Mouse (Mus musculus): ENCODE data around the gene Tspan9. TPM values are rescaled to one million over a fixed set of nuclear protein-coding genes. Genes with fewer than 3 reads are reported as not detected.

Tspan9 gene
- polyA plus RNA-seq (2012; rRNA removed) (151 and 192 TPM in 2 replicates), polyA plus RNA-seq (2014; fragmentation: Nextera tagmentation; extraction: Ambion mirVana) (134 and 141 TPM in 2 replicates)

- peak; percentile 91 for ATAC-seq (ENCODE audit: low FRiP score, low read depth)
- Histone ChIP-seq H3K9me3 (ENCODE audit: control insufficient read depth, low read length) (no peaks in the 10 kb centered on the region), H3K4me2 (replicated peaks; ENCODE audit: low read depth, low read length, severe bottlenecking) (peak within 1 kb of the TSS; percentile 86), H3K27me3 (ENCODE audit: control insufficient read depth, insufficient read depth, low read length) (no peaks in the 10 kb centered on the region), H3K4me1 (ENCODE audit: control insufficient read depth, insufficient read depth, low read length) (peaks cover 9% of the 10 kb centered on the region), H3K27ac (replicated peaks; ENCODE audit: low read depth, low read length) (peak within 1 kb of the TSS; percentile 82), H3K9ac (ENCODE audit: low read depth, low read length, severe bottlenecking) (peak within 1 kb of the TSS; percentile 86), H3K36me3 (ENCODE audit: control insufficient read depth, insufficient read depth, low read length) (no peaks in the 10 kb centered on the region), H3K4me3 (replicated peaks; ENCODE audit: low read length) (peak within 1 kb of the TSS; percentile 81)
- 0 out of 2 replicates have a peak, but pooled peaks have one; percentile 19 for TF ChIP-seq POLR2A (IDR thresholded peaks at IDR 0.05; ENCODE audit: borderline replicate concordance, extremely low read depth, insufficient read depth, insufficient read length)
- DNase-seq (ENCODE audit: low spot score): peak; percentile 59
- 1% methylated on average over 27 of the region's 56 CpGs for whole genome bisulfite sequencing
These were observed at the start of gene Tspan9 for GRCm38 (mm10) chr6:128143390-128144020. Tspan9 (minus strand) TSS chr6:128143594.

GRCm38 (mm10) chr6:128183521-128183920 lies 40.1 kb upstream of the Tspan9 start:
- no peaks in the 10 kb centered on the region for H3K36me3 ChIP-seq (ENCODE audit: control insufficient read depth, insufficient read depth, low read length)

DNA sequence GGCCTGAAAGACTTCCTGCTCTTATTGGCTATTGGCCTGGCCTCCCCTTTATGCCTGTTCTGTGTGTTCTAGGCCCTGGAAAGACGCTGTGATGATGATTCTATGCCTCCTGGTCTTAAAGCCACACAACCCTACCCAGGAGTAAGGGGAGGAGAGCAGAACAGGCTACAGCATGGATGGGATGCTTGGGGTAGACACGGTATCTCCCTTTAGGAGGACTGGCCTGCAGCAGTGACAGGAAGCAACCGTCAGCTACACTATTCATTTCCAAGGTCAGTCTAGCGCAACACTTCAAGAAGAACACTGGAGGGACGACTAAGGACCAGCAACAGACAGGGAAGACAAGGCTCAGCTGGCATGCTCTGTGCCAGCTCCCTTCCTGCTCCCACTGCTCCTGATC lies 37.8 kb upstream of the Tspan9 start:
- DNase-seq (ENCODE audit: low spot score) (no peak), ATAC-seq (ENCODE audit: low FRiP score, low read depth) (no peak)
- Histone ChIP-seq H3K9ac (ENCODE audit: low read depth, low read length, severe bottlenecking) (no peak overlapping the region), H3K4me2 (replicated peaks; ENCODE audit: low read depth, low read length, severe bottlenecking) (no peak overlapping the region), H3K4me3 (replicated peaks; ENCODE audit: low read length) (no peak overlapping the region), H3K4me1 (ENCODE audit: control insufficient read depth, insufficient read depth, low read length) (no peaks in the 10 kb centered on the region), H3K27ac (replicated peaks; ENCODE audit: low read depth, low read length) (no peak overlapping the region), H3K27me3 (ENCODE audit: control insufficient read depth, insufficient read depth, low read length) (no peaks in the 10 kb centered on the region), H3K36me3 (ENCODE audit: control insufficient read depth, insufficient read depth, low read length) (no peaks in the 10 kb centered on the region), H3K9me3 (ENCODE audit: control insufficient read depth, low read length) (no peaks in the 10 kb centered on the region)
- 73% methylated on average over 5 of the region's 5 CpGs for WGBS
- TF ChIP-seq POLR2A (IDR thresholded peaks at IDR 0.05; ENCODE audit: borderline replicate concordance, extremely low read depth, insufficient read depth, insufficient read length): no peak

More at GRCm38 (mm10) chr6:128183521-128183920, 40.1 kb upstream of the Tspan9 start:
- H3K4me3 ChIP-seq (replicated peaks; ENCODE audit: low read length): no peak overlapping the region
- no peak overlapping the region for H3K27ac ChIP-seq (replicated peaks; ENCODE audit: low read depth, low read length)
- no peak for ATAC-seq (ENCODE audit: low FRiP score, low read depth)
- no peak overlapping the region for H3K4me2 ChIP-seq (replicated peaks; ENCODE audit: low read depth, low read length, severe bottlenecking)
- DNase-seq (ENCODE audit: low spot score): no peak
- no peaks in the 10 kb centered on the region for H3K4me1 ChIP-seq (ENCODE audit: control insufficient read depth, insufficient read depth, low read length)
- H3K9me3 ChIP-seq (ENCODE audit: control insufficient read depth, low read length): no peaks in the 10 kb centered on the region
- no peaks in the 10 kb centered on the region for H3K27me3 ChIP-seq (ENCODE audit: control insufficient read depth, insufficient read depth, low read length)
- WGBS: 37% methylated on average over 2 of the region's 2 CpGs
- H3K9ac ChIP-seq (ENCODE audit: low read depth, low read length, severe bottlenecking): no peak overlapping the region
- no peak for TF ChIP-seq POLR2A (IDR thresholded peaks at IDR 0.05; ENCODE audit: borderline replicate concordance, extremely low read depth, insufficient read depth, insufficient read length)

DNA sequence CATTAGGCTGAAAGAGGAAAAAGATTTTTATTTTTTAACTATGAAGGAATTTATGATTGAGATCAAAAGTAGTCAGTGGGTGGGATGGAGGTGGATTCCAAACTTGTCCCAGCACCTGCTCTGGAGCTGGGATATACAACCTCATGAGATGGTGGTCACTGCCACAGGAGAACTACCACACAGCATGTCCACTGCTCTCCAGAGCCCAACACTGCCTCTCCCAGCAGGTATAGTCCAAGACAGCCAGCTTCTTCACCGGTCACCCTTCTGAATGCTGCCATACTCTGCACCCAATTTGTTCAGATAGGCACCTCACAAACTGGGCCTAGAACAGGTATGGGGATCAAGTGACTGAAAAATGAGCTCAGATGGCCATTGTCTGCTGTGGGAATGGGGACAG lies 36.3 kb upstream of the Tspan9 start:
- H3K9me3 ChIP-seq (ENCODE audit: control insufficient read depth, low read length): no peaks in the 10 kb centered on the region
- no peak for TF ChIP-seq POLR2A (IDR thresholded peaks at IDR 0.05; ENCODE audit: borderline replicate concordance, extremely low read depth, insufficient read depth, insufficient read length)
- no peaks in the 10 kb centered on the region for H3K27me3 ChIP-seq (ENCODE audit: control insufficient read depth, insufficient read depth, low read length)
- no peaks in the 10 kb centered on the region for H3K4me1 ChIP-seq (ENCODE audit: control insufficient read depth, insufficient read depth, low read length)
- H3K4me3 ChIP-seq (replicated peaks; ENCODE audit: low read length): no peak overlapping the region
- no peaks in the 10 kb centered on the region for H3K36me3 ChIP-seq (ENCODE audit: control insufficient read depth, insufficient read depth, low read length)
- H3K27ac ChIP-seq (replicated peaks; ENCODE audit: low read depth, low read length): no peak overlapping the region
- DNase-seq (ENCODE audit: low spot score) (no peak), ATAC-seq (ENCODE audit: low FRiP score, low read depth) (no peak)
- WGBS: 100% methylated on average over 1 of the region's 1 CpGs
- no peak overlapping the region for H3K9ac ChIP-seq (ENCODE audit: low read depth, low read length, severe bottlenecking)
- H3K4me2 ChIP-seq (replicated peaks; ENCODE audit: low read depth, low read length, severe bottlenecking): no peak overlapping the region

- Histone ChIP-seq H3K27ac (replicated peaks; ENCODE audit: low read depth, low read length) (no peak overlapping the region), H3K9ac (ENCODE audit: low read depth, low read length, severe bottlenecking) (no peak overlapping the region), H3K4me1 (ENCODE audit: control insufficient read depth, insufficient read depth, low read length) (no peaks in the 10 kb centered on the region), H3K36me3 (ENCODE audit: control insufficient read depth, insufficient read depth, low read length) (no peaks in the 10 kb centered on the region), H3K27me3 (ENCODE audit: control insufficient read depth, insufficient read depth, low read length) (no peaks in the 10 kb centered on the region), H3K9me3 (ENCODE audit: control insufficient read depth, low read length) (no peaks in the 10 kb centered on the region), H3K4me3 (replicated peaks; ENCODE audit: low read length) (no peak overlapping the region), H3K4me2 (replicated peaks; ENCODE audit: low read depth, low read length, severe bottlenecking) (no peak overlapping the region)
- WGBS: 57% methylated on average over 5 of the region's 5 CpGs
- no peak for ATAC-seq (ENCODE audit: low FRiP score, low read depth)
- DNase-seq (ENCODE audit: low spot score): no peak
- TF ChIP-seq POLR2A (IDR thresholded peaks at IDR 0.05; ENCODE audit: borderline replicate concordance, extremely low read depth, insufficient read depth, insufficient read length): no peak
These were observed 35.9 kb upstream of the Tspan9 start for GRCm38 (mm10) chr6:128179247-128179646.

Measured in limb, embryonic 14.5 days (tissue).